Mouse (Mus musculus): ENCODE measurements at regions not wholly inside any gene's neighbourhood (a gene's known extent, or its start where the extent isn't known, plus 50 kb on each side); places are given as distances from the start of the nearest gene placed in this dataset.

DNA sequence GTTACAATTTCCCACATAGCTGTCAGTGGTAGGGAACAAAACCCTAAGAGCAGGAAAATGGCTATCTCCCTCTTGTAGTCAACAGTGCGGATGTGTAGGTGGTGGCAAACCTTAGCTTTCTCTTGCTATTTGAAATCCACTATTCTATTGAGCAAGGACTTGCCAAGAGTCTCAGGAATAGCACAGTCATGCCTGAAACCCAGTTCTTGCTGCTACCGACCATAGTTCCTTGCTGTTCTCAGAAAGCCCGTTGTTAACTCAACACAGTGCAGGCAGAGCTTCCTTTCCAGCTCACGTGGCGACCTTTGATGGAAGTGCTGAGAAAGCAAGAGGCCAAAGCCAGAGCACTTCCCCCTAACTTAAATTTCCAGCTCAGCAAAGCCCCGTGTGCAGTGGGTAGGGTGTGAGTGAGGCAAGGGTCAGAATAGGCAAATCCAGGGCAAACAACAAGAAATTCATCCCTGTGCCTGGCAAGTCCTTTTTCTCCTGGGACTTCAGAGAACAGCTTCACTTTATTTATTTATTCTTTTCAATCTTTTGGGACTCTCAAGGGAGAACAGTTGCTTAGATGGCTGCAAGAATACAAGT is 131.9 kb downstream of the Snx18 start:
- WGBS: 66% methylated on average over 6 of the region's 6 CpGs
- no peak overlapping the region for H3K4me2 ChIP-seq (ENCODE audit: low read length)
- H3K4me1 ChIP-seq (replicated peaks; ENCODE audit: insufficient read depth, low read length): no peaks in the 10 kb centered on the region
- H3K27ac ChIP-seq: no peak overlapping the region
- H3K9me3 ChIP-seq (replicated peaks; ENCODE audit: low read length): no peaks in the 10 kb centered on the region
- TF ChIP-seq CTCF (IDR thresholded peaks at IDR 0.05; ENCODE audit: low read depth): no peak
- H3K36me3 ChIP-seq (ENCODE audit: insufficient read depth, low read length): no peaks in the 10 kb centered on the region
- ATAC-seq (replicated peaks; ENCODE audit: low FRiP score, low read depth) (no peak), DNase-seq (ENCODE audit: low spot score) (no peak)
- no peak overlapping the region for H3K9ac ChIP-seq (ENCODE audit: low read depth, low read length)
- H3K4me3 ChIP-seq (replicated peaks; ENCODE audit: low read depth, low read length): no peak overlapping the region
- no peaks in the 10 kb centered on the region for H3K27me3 ChIP-seq (ENCODE audit: insufficient read depth, low read length)

GRCm38 (mm10) chr13:113485511-113485910 is 132.9 kb downstream of the Snx18 start:
- Histone ChIP-seq H3K9me3 (replicated peaks; ENCODE audit: low read length) (no peaks in the 10 kb centered on the region), H3K27ac (no peak overlapping the region), H3K36me3 (ENCODE audit: insufficient read depth, low read length) (no peaks in the 10 kb centered on the region), H3K4me1 (replicated peaks; ENCODE audit: insufficient read depth, low read length) (no peaks in the 10 kb centered on the region), H3K9ac (ENCODE audit: low read depth, low read length) (no peak overlapping the region), H3K4me3 (replicated peaks; ENCODE audit: low read depth, low read length) (no peak overlapping the region), H3K4me2 (ENCODE audit: low read length) (no peak overlapping the region), H3K27me3 (ENCODE audit: insufficient read depth, low read length) (no peaks in the 10 kb centered on the region)
- DNase-seq (ENCODE audit: low spot score) (no peak), ATAC-seq (replicated peaks; ENCODE audit: low FRiP score, low read depth) (no peak)
- WGBS: 89% methylated on average over 7 of the region's 7 CpGs
- no peak for TF ChIP-seq CTCF (IDR thresholded peaks at IDR 0.05; ENCODE audit: low read depth)

DNA sequence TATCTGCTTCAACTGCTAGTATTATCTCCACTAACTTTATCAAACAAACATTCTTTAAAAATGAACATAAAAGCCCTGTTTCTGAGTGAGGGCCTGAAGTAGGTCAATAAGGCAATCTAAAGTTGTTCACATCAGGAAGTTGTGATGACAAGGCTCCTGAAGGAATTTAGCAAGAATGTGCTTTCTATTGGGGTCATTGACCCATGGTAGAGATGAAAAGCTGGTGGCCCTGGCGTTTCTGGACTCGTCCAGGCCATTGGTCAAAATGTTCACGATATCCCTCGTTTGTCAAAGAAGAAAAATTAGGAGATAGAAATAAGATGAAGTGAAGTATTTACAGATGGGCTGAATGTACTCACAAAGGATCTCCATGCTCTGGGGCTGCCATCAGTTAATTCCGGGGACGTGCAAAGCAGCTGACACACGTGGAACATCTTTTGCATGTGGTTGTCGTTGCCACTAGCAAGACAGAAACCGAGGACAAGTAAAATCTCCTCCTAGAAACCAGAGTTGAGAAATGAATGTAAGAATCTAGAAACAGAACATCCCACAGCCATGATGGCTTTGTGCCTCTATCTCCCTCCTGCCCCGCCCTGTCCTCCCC is 134.1 kb downstream of the Snx18 start:
- H3K27ac ChIP-seq: no peak overlapping the region
- H3K4me2 ChIP-seq (ENCODE audit: low read length): no peak overlapping the region
- H3K4me3 ChIP-seq (replicated peaks; ENCODE audit: low read depth, low read length): no peak overlapping the region
- DNase-seq (ENCODE audit: low spot score): peak; percentile 69
- WGBS: 64% methylated on average over 10 of the region's 10 CpGs
- H3K36me3 ChIP-seq (ENCODE audit: insufficient read depth, low read length): no peaks in the 10 kb centered on the region
- no peaks in the 10 kb centered on the region for H3K9me3 ChIP-seq (replicated peaks; ENCODE audit: low read length)
- no peak overlapping the region for H3K9ac ChIP-seq (ENCODE audit: low read depth, low read length)
- no peaks in the 10 kb centered on the region for H3K27me3 ChIP-seq (ENCODE audit: insufficient read depth, low read length)
- TF ChIP-seq CTCF (IDR thresholded peaks at IDR 0.05; ENCODE audit: low read depth): no peak
- ATAC-seq (replicated peaks; ENCODE audit: low FRiP score, low read depth): no peak
- H3K4me1 ChIP-seq (replicated peaks; ENCODE audit: insufficient read depth, low read length): no peaks in the 10 kb centered on the region

- no peaks in the 10 kb centered on the region for H3K27me3 ChIP-seq (ENCODE audit: insufficient read depth, low read length)
- DNase-seq (ENCODE audit: low spot score) (no peak), ATAC-seq (replicated peaks; ENCODE audit: low FRiP score, low read depth) (no peak)
- H3K4me1 ChIP-seq (replicated peaks; ENCODE audit: insufficient read depth, low read length): no peaks in the 10 kb centered on the region
- no peak overlapping the region for H3K4me2 ChIP-seq (ENCODE audit: low read length)
- H3K27ac ChIP-seq: no peak overlapping the region
- 62% methylated on average over 1 of the region's 1 CpGs for WGBS
- no peak for TF ChIP-seq CTCF (IDR thresholded peaks at IDR 0.05; ENCODE audit: low read depth)
- no peak overlapping the region for H3K4me3 ChIP-seq (replicated peaks; ENCODE audit: low read depth, low read length)
- H3K9ac ChIP-seq (ENCODE audit: low read depth, low read length): no peak overlapping the region
- H3K36me3 ChIP-seq (ENCODE audit: insufficient read depth, low read length): no peaks in the 10 kb centered on the region
- no peaks in the 10 kb centered on the region for H3K9me3 ChIP-seq (replicated peaks; ENCODE audit: low read length)
Measured at GRCm38 (mm10) chr13:113482911-113483310, 135.5 kb downstream of the Snx18 start.

- 77% methylated on average over 5 of the region's 5 CpGs for WGBS
- no peak for DNase-seq (ENCODE audit: low spot score)
- Histone ChIP-seq H3K27ac (no peak overlapping the region), H3K4me2 (ENCODE audit: low read length) (no peak overlapping the region), H3K4me3 (replicated peaks; ENCODE audit: low read depth, low read length) (no peak overlapping the region), H3K9me3 (replicated peaks; ENCODE audit: low read length) (no peaks in the 10 kb centered on the region), H3K36me3 (ENCODE audit: insufficient read depth, low read length) (no peaks in the 10 kb centered on the region), H3K9ac (ENCODE audit: low read depth, low read length) (no peak overlapping the region), H3K27me3 (ENCODE audit: insufficient read depth, low read length) (no peaks in the 10 kb centered on the region), H3K4me1 (replicated peaks; ENCODE audit: insufficient read depth, low read length) (no peaks in the 10 kb centered on the region)
- TF ChIP-seq CTCF (IDR thresholded peaks at IDR 0.05; ENCODE audit: low read depth): no peak
- ATAC-seq (replicated peaks; ENCODE audit: low FRiP score, low read depth): no peak
Measured at GRCm38 (mm10) chr13:113477901-113478510, 140.4 kb downstream of the Snx18 start.

- Histone ChIP-seq H3K9me3 (replicated peaks; ENCODE audit: low read length) (no peaks in the 10 kb centered on the region), H3K27ac (no peak overlapping the region), H3K9ac (ENCODE audit: low read depth, low read length) (no peak overlapping the region), H3K4me1 (replicated peaks; ENCODE audit: insufficient read depth, low read length) (no peaks in the 10 kb centered on the region), H3K4me2 (ENCODE audit: low read length) (no peak overlapping the region), H3K36me3 (ENCODE audit: insufficient read depth, low read length) (no peaks in the 10 kb centered on the region), H3K4me3 (replicated peaks; ENCODE audit: low read depth, low read length) (no peak overlapping the region), H3K27me3 (ENCODE audit: insufficient read depth, low read length) (no peaks in the 10 kb centered on the region)
- ATAC-seq (replicated peaks; ENCODE audit: low FRiP score, low read depth): no peak
- DNase-seq (ENCODE audit: low spot score): no peak
- no peak for TF ChIP-seq CTCF (IDR thresholded peaks at IDR 0.05; ENCODE audit: low read depth)
- WGBS: 72% methylated on average over 7 of the region's 7 CpGs
Measured at GRCm38 (mm10) chr13:113470822-113471557, 147.4 kb downstream of the Snx18 start.
